Mouse (Mus musculus): Measurements from ENCODE around the gene Psmb9. TPM values are rescaled to one million over a fixed set of nuclear protein-coding genes. Genes with fewer than 3 reads are reported as not detected.
"Not testable (repeated sequence)": the region's sequence is repeated elsewhere in the genome, so short reads cannot be mapped to it uniquely, and the experiment has no call there.

Psmb9 gene
- 1 to 10 TPM in 1 of 2 experiments, under 1 TPM in 1; 0.53 to 1.4 TPM for total RNA-seq (2021)

DNA sequence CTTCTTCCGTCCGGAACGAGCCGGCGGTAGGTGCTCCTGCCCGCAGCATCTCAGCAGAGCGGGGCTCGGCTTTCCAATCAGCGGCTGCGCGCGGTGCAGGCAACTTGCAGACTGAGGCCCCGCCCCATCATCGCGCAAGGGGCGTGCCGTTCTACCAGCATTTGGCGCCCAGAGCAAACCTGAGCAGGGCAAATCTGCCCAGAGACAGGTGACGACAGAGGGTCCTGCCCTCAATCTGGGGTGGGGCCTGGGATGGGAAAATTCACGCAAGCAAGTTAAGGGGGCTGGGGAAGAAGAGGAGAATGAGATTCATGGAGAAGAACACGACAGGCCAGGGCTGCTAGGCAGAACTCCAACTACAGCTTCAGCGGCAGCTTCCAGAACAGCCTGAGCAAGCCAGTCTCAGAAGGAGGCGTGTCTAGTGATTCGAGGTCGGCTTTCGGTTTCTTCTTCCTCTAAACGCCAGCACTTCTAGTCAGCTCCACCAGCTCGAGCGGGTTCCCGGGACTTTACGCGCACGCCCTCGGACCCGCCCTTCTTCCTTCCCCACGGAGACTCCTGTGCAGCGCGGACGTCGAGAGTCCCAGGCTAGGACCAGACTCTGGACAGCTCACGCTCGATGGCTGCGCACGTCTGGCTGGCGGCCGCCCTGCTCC lies at the start of gene Psmb9, which contains the start of gene Tap1:
Gene Psmb9, minus strand, starts transcription at position 504 of the 656 bp plus-strand sequence.
Gene Tap1, plus strand, starts transcription at position 293 of the 656 bp plus-strand sequence.
- DNase-seq (ENCODE audit: low spot score in 2 of 2), result peak; percentile 95 to 96
- intact Hi-C loops (cut with DNase I), result no loop called here

DNA sequence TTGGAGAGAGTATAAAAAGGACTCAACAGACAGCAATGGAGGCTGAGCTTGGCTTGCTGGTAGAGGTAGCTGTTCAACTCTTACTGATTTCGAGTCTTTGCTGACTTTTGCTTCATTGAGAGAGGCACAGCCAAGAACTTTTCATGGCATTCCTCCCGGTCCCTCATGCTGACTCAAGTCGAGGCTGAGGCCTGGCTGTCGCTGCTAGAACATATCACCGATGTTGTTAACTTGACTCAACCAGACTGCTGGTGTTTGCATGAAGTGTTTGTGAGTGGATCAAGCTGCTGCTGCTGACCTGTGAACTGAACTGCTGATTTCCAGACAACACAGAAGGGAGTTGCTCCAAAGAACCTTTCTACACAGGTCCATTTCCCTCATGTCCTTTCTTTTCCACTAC lies 49.1 kb upstream of the Psmb9 start:
- DNase-seq (ENCODE audit: low spot score in 2 of 2), result peak in 1 of 2 experiments; percentile 32
- intact Hi-C loops (cut with DNase I), result loop anchor here (5.0 to 10.0 kb wide), 2 partner anchors 132 to 154 kb away; no protein-coding TSS in a partner anchor

DNA sequence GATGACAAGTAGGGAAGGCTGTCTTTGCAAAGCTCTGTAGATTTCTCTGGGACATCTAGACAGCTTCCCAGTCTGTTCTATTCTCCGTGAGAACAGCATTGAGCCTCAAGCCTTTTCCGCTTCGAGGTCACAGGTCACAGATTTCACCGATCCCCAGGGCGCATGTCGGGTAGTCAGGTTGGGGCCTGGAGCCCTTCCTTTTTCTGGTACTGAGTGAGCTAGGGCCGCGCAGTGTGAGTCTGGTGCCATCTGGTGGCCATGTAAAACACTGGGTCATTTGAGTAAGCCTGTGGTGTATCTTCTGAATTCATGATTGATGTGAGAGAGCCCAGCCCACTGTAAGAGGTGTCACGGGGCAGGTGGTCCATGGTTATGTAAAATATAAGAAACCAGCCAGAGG lies 47.4 kb upstream of the Psmb9 start:
- intact Hi-C loops (cut with DNase I), result loop anchor here (1.0 to 10.0 kb wide), 3 partner anchors 65 to 153 kb away; no protein-coding TSS in a partner anchor
- DNase-seq (ENCODE audit: low spot score in 2 of 2), result peak; percentile 70 to 71

DNA sequence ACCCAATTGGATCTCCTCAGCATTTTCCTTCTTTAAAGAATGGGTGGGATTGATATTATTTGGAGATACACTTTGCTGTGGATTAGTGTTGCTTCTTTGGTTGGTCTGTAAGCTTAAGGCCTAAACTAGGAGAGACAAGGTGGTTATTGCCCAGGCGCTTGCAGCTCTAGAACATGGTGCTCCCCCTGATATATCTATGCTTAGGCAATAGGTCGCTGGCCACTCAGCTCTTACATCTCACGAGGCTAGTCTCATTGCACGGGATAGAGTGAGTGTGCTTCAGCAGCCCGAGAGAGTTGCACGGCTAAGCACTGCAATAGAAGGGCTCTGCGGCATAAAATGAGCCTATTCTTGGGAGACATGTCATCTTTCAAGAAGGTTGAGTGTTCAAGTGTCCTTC lies 44.5 kb upstream of the Psmb9 start:
- not testable (repeated sequence) for DNase-seq (ENCODE audit: low spot score in 2 of 2)
- intact Hi-C loops (cut with DNase I), result loop anchor here (10.0 kb wide), 1 partner anchor 127 kb away; no protein-coding TSS in a partner anchor

DNA sequence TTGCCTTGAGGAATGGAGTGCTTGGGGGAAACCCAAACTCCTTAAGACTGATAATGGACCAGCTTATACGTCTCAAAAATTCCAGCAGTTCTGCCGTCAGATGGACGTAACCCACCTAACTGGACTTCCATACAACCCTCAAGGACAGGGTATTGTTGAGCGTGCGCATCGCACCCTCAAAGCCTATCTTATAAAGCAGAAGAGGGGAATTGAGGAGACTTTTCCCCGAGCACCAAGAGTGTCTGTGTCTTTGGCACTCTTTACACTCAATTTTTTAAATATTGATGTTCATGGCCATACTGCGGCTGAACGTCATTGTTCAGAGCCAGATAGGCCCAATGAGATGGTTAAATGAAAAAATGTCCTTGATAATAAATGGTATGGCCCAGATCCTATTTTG lies 43.4 kb upstream of the Psmb9 start:
- intact Hi-C loops (cut with DNase I), result loop anchor here (10.0 kb wide), 1 partner anchor 126 kb away; no protein-coding TSS in a partner anchor
- not testable (repeated sequence) for DNase-seq (ENCODE audit: low spot score in 2 of 2)

DNA sequence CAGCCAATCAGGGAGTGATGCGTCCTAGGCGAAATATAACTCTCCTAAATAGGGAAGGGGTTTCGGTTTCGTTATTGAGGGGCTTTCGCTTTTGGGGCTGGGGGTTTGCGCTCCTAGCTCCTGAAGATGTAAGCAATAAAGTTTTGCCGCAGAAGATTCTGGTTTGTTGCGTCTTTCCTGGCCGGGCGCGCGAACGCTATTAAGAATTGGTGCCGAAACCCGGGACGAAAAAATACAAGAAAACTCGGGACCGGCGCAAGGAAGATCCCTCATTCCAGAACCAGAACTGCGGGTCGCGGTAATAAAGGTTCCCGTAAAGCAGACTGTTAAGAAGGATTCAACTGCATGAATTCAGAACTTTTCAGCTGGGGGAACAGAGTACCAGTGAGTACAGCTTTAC lies 38.3 kb upstream of the Psmb9 start:
- DNase-seq (ENCODE audit: low spot score in 2 of 2); intact Hi-C loops (cut with DNase I): not testable (repeated sequence)

DNA sequence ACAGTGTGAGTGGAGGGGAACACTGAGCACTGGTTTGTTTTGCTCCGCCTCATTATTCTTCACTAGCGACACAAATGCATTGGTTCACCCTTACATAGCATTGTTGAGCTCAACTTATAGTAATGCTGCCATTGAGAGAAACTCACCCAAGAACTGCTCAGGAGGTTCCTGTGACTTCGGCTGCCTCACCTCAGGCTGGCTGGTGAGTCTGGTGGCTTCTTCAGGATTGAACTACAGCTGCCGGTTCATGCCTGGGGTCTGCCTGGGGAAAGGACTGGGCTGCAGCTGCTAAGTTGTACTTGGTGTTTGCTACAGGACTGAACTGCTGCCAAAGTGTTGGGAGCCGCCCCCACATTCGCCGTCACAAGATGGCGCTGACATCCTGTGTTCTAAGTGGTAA lies 37.9 kb upstream of the Psmb9 start:
- DNase-seq (ENCODE audit: low spot score in 2 of 2), result no peak
- intact Hi-C loops (cut with DNase I), result no loop called here

DNA sequence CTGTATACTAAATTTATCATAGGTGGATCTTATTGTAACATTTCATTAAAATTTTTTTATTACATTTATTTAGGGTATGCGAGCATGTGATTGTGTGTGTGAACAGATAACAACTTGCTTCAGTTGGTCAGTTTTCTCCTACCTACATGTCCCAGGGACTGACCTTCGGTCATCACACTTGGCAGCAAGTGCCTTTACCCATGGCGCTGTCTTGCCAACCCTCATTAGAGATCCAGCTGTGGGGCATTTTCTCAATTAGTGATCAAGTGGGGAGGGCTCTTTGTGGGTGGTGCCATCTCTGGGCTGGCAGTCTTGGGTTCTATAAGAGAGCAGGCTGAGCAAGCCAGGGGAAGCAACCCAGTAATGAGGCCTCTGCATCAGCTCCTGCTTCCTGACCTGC lies 37.3 kb upstream of the Psmb9 start:
- DNase-seq (ENCODE audit: low spot score in 2 of 2), result no peak
- intact Hi-C loops (cut with DNase I), result no loop called here

DNA sequence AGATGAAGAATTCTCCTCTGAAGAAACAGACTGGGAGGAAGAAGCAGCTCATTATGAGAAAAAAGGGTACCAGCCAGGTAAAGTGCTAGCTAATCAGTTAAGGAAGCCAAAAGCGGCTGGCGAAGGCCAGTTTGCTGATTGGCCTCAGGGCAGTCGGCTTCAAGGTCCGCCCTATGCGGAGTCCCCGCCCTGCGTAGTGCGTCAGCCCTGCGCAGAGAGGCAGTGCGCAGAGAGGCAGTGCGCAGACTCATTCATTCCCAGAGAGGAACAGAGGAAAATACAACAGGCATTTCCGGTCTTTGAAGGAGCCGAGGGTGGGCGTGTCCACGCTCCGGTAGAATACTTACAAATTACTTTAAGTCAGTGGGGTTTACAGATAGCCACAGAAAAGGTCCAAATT lies 32.8 kb upstream of the Psmb9 start:
- DNase-seq (ENCODE audit: low spot score in 2 of 2); intact Hi-C loops (cut with DNase I): not testable (repeated sequence)

DNA sequence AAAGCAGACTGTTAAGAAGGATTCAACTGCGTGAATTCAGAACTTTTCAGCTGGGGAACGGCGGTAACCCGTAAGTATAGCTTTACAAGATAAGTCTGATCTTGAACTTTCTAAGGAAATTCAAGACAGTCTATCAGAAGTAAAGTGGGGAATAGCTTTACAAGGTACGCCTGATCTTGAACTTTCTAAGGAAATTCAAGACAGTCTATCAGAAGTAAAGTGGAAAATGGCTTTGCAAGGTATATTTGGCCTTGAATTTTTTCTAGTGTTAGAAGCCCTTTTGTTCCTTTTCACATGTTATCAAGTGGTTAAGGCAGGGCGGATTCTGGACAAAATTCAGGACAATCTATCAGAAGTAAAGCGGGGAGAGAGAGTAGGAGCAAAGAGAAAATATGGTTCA lies 32.2 kb upstream of the Psmb9 start:
- intact Hi-C loops (cut with DNase I), result not testable (repeated sequence)
- peak; percentile 63 to 65 for DNase-seq (ENCODE audit: low spot score in 2 of 2)

DNA sequence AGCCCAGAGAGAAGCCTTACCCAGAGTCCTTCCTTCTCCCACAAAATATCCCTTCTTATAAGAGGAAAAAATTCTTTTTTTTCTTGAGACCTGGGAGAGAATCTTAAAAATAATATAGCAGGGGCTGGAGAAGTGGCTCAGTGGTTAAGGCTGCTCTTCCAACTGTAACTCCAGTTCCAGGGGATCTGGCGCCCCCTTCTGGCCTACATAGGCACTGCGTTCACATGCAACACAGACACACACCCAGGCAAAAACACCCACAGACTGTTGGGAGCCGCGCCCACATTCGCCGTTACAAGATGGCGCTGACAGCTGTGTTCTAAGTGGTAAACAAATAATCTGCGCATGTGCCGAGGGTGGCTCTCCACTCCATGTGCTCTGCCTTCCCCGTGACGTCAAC lies 31.5 kb upstream of the Psmb9 start:
- intact Hi-C loops (cut with DNase I), result not testable (repeated sequence)

DNA sequence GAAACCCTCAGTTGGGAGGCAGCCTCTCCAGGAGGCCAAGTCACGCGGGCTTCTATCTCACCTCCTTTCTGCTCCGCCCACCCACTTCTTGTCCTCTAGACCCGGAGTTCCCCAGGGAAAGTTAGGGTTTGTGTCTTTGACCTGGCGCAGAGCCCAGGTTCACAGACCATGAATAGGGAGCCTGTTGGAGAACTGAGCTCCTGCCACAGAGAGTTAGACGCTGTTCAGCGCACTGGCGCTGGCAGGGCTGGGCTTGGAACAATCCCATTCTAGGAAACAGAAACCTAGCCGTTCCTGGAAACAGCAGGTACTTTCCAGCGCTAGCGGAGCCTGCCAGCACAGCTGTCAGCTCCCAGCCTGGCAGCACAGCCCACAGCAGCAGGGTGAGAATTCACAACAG lies 31.1 kb upstream of the Psmb9 start:
- DNase-seq (ENCODE audit: low spot score in 2 of 2), result peak; percentile 25 to 33
- intact Hi-C loops (cut with DNase I), result no loop called here

More for the DNA sequence above, 31.5 kb upstream of the Psmb9 start:
- not testable (repeated sequence) for DNase-seq (ENCODE audit: low spot score in 2 of 2)

DNA sequence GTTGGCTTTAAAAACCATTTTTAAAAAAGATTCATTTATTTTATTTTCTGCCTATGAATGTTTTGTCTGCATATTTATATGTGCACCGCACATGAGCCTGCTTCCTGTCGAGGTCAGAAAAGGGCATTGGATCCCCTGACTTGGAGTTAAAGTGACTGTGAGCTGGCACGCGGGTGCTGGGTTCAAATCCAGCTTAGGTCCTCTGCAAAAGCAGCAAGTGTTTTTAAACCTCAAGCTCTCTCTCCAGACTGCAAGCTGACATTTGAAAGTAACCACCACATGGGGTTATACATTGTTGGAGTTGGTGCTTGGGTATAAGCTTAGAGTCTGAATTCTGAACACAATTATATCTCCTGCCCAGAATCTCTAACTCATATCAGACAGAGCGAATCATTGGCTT lies 30.4 kb upstream of the Psmb9 start:
- intact Hi-C loops (cut with DNase I), result no loop called here
- DNase-seq (ENCODE audit: low spot score in 2 of 2), result no peak

DNA sequence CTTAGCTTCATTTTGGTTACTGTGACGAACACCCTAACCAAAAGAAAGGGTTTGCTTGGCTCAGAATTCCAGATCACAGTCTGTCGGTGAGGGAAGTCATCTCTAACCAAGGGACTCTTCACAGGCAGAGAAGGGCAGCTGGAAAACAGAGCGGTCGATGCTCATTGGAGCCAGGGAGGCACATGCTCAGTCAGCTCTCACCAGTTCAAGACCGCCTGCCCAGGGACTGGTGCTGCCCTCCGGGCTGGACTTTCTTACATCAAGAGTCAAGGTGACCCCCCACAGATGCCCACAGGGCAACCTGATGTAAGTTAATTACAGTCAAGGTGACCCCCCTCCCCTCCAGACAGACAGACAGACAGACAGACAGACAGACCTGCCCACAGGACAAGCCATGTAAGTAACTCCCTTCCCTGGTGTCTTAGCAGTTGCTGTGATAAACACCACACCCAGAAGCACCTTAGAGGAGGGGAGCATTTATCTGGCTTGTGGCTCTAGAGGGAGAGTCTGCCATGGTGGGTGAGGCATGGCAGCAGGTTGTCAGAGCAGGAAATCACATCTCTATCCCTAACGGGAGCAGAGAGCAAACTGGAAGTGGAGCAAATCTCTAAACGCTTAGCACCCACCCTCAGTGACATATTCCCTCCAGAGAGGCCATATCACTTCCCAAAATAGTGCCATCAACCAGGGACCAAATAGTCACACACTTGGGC lies 29.8 kb upstream of the Psmb9 start:
- intact Hi-C loops (cut with DNase I), result no loop called here
- no peak for DNase-seq (ENCODE audit: low spot score in 2 of 2)

DNA sequence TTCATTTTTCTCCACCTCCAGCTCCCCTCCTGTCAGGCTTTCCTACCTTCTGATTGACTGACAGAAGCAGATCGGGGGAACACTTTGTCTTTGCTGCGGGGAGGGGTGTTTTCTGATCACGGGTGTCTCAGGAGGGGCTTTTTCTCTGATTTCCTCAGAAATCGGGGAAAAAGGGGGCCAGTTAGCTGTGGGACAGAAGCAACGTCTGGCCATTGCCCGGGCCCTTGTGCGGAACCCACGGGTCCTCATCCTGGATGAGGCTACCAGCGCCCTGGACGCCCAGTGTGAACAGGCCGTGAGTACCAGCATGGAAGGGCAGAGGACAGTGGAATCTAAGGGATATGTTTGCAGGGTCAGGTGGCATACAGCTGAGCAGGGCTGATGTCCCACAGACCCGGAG lies 27.6 kb upstream of the Psmb9 start:
- intact Hi-C loops (cut with DNase I), result no loop called here
- DNase-seq (ENCODE audit: low spot score in 2 of 2), result no peak

DNA sequence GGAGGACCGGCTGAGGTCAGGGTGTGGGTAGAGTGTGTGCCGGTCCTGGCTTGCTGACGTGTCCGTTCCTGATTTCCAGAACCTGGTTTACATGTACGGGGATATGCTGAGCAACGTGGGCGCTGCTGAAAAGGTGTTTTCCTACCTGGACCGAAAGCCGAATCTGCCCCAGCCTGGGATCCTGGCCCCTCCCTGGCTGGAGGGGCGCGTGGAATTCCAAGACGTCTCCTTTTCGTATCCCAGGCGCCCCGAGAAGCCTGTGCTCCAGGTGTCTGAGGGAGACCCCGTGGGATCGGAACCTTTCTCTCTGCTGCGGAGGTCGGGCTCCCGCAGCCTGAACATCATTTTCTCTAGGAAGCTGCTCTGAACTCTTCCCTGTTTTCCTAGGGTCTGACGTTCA lies 26.4 kb upstream of the Psmb9 start:
- intact Hi-C loops (cut with DNase I), result no loop called here
- no peak for DNase-seq (ENCODE audit: low spot score in 2 of 2)

DNA sequence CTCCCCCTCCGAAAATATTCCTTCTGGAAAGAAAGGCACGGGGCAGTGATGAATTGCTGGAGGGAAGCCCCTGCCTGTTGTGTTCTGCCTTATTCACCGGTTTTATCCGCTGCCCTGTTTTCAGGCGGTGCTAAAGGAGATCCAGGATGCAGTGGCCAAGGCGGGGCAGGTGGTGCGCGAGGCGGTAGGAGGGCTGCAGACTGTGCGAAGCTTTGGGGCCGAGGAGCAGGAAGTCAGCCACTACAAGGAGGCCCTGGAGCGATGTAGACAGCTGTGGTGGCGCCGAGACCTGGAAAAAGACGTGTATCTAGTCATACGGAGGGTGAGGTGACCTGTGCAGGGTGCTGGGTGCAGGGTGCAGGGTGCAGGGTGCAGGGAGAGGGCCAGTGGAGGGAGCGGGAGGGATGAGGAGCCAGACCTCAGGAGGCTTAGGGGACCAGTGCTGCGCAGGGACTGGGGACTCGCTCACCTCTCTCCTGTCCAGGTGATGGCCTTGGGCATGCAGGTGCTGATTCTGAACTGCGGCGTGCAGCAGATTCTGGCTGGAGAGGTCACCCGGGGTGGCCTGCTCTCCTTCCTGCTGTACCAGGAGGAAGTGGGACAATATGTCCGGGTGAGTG lies 24.3 kb upstream of the Psmb9 start:
- intact Hi-C loops (cut with DNase I), result no loop called here
- no peak for DNase-seq (ENCODE audit: low spot score in 2 of 2)

DNA sequence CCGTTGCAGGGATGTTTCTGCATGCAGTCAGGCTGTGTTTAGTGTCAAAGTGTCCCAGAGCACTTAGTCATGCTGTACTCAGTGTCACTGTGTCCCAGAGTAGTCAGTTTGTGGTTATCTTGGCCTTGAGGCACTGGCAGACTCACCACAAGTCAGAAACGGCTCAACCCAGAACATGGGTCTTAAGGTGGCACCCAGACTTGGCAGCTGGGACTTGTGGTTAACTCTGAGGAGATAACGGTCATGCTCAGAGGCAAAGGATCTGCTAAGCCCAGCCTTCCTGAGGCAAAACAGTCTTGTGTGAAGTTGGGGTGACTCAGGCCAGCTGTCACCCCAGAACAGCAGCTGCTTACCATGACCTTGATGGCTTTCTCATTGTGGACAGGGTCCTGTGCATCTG lies 23.0 kb upstream of the Psmb9 start:
- intact Hi-C loops (cut with DNase I), result no loop called here
- DNase-seq (ENCODE audit: low spot score in 2 of 2), result no peak

DNA sequence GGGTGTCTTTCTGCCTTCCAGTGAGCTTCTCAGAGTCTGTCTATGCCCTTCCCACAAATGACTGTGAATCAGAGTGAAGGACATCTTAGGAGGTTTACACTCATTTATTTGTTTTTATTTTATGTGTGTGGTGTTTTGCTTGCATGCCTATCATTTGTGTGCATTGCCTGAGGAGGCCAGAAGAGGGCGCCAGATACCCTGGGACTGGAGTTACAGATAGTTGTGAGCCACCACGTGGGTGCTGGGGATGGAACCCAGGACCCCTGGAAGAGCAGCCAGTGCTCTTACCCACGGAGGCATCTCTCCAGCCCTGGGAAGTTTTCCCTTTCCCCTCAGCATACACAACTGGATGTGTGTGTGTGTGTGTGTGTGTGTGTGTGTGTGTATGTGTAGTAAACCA lies 22.1 kb upstream of the Psmb9 start:
- intact Hi-C loops (cut with DNase I), result no loop called here
- DNase-seq (ENCODE audit: low spot score in 2 of 2), result no peak

DNA sequence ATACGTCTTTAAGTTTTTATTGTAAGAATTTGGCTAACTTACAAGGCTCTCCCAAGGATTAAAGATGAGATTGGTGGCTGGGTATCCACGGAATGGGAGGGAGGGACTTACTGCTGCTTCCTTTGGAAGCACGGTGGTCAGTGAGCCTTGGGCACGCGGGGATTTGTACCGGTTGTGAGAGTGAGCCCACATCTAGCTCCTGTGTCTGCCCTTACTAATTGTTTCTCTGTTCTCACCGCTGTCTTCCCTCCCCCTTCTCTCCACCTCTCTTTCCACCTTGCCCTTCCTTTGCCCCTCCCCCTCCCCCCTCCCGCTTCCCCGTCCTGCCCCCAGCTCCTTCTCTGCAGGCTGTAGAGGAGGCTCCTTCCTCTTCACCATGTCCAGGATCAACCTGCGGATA lies 20.9 kb upstream of the Psmb9 start:
- no peak for DNase-seq (ENCODE audit: low spot score in 2 of 2)
- intact Hi-C loops (cut with DNase I), result no loop called here

DNA sequence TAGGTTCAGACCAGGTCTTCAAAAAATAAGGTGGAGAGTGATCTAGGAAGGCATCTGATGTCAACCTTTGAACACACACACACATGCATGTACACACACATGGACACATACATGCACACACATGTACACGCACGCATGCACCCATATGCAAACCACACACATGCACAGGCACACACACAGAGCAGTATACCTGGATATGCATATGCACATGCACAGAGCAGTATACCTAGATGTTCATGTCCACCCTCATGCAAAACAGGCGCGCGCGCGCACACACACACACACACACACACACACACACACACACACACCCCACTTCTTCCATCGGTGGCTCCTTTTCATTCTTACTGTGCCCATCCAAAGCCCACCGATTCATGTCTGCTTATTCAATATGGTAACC lies 20.3 kb upstream of the Psmb9 start:
- intact Hi-C loops (cut with DNase I), result no loop called here
- no peak for DNase-seq (ENCODE audit: low spot score in 2 of 2)
